Mouse (Mus musculus) heart, postnatal 10 days (tissue): Measurements from ENCODE around the gene Lrp4. TPM values are rescaled to one million over a fixed set of nuclear protein-coding genes. Genes with fewer than 3 reads are reported as not detected.
A peak's percentile ranks its signal among the peaks of the same experiment; 100 is the strongest.

Experiments used
- DNase-seq, 2 experiments: peaks; one replicate each; pipeline ENCODE4 v3.0.0; 2021
- intact Hi-C: fragments of 180-260 bp; cut with DNase I; formaldehyde crosslinking; loops from one replicate; pipeline ENCODE4 v1.15.1; 2025
- total RNA-seq, 2 experiments: library from RNA; stranded (reverse); gene quantifications; 2 replicates each; pipeline ENCODE4 v1.2.3; 2021

Gene Lrp4
- total RNA-seq, 2 experiments from 2014 or later: 11.4 to 13.3 TPM

DNA sequence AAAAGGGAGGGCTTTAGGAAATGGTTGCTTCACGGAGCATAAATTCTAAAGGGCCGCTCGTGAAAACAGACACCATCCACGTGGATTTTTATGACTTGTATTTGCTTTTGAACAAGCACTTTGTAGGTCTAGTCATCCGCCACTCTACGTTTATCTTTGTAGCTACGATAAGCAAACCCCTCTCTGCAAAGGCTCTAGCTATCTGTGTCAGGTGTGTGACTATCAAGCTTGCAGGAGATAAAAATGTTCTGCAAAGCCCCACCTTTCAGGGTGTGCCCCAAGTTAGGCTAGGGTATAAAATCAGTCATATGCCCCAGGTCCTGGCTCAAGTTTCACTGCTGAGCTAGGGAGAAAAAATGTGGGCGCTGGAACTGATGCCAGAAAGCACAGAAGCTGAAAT is 4.7 kb upstream of the Lrp4 start:
- intact Hi-C loops: no loop called here
- DNase-seq: no peak

DNA sequence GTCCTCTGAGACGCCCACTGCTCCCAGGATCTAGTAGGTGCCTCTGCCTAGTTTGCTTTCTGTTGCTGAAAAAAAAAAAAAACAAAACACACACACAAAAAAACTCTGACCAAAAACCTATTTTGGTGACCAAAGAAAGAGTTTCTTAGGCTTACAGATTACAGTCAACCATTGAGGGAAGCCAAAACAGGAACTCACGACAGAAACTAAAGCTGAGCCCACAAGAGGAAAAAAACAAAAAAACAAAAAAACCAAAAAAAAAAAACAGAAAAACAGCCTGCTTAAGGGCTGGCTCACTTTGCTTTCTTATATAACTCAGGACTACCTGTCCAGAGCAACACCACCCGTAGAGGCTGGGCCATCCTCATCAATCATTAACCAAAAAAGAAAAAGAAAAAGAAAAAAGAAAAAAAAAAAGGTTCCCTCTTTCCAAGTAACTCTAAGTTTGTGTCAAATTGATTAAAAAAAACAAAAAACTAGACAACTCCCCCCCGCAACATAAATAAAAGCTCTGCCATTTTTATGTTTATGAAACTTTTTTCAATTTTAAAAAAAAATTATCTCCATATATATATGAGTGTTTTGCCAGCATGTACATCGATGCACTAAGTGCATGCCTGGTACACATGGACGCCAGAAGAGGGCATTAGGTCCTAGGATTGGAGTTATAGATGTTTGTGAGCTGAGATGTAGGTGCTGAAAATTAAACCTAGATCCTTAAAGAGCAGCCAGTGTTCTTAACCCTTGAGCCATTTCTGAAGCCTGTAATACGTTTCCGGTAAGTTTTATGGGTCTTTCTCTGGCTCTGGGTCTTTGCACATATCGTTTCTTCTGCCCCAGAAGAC is 3.9 kb upstream of the Lrp4 start:
- DNase-seq: no peak

DNA sequence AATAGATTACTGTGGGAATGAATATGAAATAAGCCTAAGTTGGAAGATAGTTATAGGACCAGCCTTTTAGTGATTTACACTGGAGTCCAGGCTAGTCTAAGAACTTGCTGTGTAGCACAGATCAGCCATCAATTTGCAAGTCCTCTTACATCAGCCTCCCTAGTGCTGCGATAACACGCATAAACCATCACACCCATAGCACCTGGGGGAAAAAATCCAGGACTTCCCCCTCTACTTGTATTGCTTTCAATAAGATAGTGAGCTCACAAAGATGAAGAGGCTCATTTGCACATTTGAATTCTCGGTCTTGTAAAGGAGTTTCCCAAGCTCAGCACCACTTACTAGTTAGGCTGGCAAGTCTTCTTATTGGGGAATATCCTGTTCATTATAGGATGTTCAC is 2.9 kb upstream of the Lrp4 start:
- no peak for DNase-seq
- intact Hi-C loops: no loop called here

More for the DNA sequence above, 3.9 kb upstream of the Lrp4 start:
- intact Hi-C loops: no loop called here

DNA sequence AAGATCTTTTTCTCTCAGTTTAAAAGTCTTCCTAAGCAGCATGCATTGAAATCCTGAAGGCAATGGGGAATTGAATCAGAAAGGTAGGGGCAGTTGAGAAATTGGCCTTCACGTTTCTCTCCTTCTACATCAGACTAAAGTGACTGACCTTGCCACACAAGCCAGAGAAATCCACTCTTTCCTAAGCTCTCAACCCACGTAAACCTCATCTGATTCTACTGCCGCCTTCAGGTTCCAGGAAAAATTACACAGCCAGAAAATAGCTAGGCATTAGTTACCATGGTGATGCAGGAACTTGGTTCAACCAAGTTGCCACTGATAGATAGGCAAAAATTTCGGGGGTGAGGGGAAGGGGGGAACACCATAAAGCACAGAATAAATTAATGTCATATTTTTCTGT is 1.5 kb upstream of the Lrp4 start:
- intact Hi-C loops: loop anchor here (5.0 kb wide), 1 partner anchor 169 kb away; no protein-coding TSS in a partner anchor
- DNase-seq: peak; percentile 46 to 66

DNA sequence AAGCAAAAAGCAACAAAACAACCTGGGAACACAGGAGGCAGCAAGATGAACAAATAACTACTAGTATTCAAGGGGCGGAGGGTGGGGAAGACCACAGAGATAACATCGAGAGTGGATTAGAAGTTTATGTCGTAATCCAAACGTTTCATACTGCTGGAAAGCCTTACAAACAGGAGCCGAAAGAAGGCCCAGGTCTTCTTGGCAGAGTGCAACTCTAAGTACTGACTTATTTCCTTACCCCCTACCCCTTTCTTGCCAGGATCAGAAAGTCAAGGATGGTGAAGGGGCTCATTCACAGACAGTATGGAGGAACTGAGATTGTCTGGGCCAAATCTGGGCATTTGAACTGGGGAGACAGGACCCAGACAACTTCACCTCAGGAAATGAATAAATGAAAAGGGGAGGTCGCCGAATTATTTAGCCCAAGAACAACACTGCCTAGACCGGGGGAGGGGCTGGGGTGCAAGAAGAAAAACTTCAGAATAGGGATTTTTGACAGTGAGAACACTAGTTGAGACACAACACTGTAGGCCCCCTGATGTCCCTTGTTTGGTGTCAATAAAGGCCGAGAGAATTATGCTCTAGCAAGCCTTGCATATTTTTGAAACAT is 715 bp upstream of the Lrp4 start:
- intact Hi-C loops: loop anchor here (5.0 kb wide), 1 partner anchor 169 kb away; no protein-coding TSS in a partner anchor
- no peak for DNase-seq

DNA sequence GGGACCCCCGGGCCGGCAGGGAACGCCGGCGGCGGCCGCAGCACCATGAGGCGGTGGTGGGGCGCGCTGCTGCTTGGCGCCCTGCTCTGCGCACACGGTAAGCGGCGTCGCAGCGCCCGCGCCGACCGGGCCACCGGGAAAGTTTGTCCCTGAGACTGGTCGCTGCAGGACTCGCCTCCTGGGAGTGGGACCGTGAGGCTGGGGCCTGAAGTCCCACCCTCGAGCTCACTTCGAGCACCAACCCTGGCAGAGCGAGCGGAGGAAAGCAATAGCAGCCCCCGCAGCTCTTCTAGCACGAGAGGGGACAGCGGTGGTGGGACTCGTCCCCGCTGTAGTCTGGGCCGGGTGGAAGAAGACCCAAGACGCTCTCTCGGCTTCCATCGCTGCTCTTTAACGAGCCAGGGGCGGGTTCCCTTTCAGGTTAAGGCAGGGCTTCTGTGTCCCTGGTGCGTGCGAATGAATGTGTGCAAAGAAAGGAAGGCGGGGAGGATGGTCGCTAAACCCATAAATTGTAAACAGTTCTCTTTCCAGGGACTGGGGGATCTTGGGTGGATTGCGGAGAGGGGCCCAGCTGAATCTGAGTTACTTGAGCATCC is 443 bp downstream of the Lrp4 start:
- DNase-seq: peak; percentile 44 to 70
- intact Hi-C loops: loop anchor here (2.0 to 5.0 kb wide), 2 partner anchors 23 to 170 kb away; no protein-coding TSS in a partner anchor

DNA sequence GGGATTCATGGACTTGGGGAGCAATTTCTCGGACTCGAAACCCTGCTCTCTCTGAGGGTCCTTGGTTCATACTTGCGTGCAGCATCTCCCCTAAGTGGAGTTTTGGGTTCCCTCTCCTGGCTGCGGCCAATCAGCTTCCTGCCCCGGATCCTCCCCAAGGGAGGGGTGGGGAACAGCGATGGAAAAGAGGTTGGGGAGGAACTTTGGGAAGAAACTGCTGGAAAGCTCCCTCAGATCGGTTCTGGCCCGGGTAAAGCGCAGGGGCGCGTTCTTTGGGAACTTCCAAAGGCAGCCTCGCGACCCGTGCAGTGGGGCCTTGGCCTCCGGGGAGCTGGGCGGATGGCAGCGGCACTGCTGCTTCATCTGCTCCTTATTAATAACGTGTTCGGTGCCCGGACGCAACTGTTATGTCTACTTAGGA is 951 bp downstream of the Lrp4 start:
- intact Hi-C loops: loop anchor here (2.0 to 5.0 kb wide), 2 partner anchors 23 to 171 kb away; no protein-coding TSS in a partner anchor
- DNase-seq: peak in 1 of 2 experiments; percentile 58

DNA sequence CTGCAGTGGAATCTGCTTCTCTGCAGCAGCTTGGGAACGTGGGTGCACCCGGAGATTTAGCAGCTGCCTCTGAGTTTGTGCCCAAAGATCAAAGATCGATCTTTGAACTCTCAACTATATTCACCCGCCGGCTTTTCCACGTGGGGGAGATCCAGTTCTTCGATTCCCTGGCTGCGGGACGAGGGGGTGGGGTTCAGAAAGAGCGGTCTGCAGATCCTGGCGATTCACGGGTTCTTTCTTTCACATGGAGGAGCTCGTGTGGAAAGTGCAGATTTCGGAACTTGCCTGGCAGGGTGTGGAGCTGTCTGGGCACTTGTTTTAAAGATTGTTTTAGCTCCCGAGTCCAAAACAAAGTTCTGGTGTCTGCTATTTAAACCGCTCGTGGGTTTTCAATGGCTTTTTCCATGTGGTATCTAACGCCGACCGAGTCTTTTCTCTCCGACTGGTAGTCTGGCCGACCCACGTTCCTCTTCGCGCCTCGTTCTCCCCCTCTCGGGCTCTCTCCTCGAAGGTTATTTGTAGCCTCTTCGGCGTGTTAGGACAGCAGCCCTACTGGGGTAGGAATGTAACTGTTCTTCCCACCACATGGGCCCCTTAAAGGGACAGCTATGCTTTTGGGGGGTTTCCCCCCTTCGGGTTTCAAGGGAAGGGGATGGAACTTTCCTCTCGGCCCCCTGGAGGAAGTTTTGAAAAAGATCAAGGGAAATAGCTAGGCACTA is 1.5 kb downstream of the Lrp4 start:
- peak; percentile 55 to 66 for DNase-seq
- intact Hi-C loops: loop anchor here (2.0 to 5.0 kb wide), 2 partner anchors 22 to 172 kb away; no protein-coding TSS in a partner anchor

DNA sequence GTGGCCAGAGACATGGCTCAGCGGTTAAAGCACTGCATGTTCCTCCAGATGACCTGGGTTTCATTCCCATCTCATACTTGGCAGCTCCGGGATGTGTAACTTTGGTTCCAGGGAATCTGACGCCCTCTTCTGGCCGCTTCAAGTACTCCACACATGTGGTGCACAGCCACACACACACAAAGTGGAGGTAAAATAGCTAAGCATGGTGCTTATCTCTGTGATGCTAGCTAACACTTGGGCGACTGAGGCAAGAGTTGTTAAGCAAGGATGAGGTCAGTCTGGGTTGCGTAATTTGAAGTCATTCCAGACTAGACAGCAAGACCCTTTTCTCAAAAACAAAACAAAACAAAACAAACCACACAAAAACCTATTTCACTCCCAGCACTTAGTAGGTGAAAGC is 2.8 kb downstream of the Lrp4 start:
- intact Hi-C loops: no loop called here

DNA sequence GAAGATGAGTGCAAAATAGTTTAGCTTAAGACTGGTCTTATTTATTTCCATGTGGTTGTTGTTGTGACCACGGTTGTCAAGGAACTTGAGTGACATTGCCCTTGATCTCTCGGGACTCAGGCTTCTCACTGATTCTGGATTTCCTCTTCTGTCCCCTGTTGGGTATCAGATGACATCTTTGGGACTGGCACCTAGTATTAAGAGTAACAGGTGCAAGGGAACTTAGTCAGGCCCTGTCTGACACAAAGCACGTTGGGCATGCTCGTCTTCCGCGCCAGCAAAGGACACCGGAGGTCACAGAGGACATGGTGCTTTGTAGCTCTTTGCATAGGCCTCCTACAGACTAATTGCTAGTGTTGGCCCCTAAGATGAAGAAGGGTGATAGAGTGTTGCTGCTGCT is 3.5 kb downstream of the Lrp4 start:
- intact Hi-C loops: no loop called here
- DNase-seq: peak in 1 of 2 experiments; percentile 39

More for the DNA sequence above, 2.8 kb downstream of the Lrp4 start:
- DNase-seq: no peak

DNA sequence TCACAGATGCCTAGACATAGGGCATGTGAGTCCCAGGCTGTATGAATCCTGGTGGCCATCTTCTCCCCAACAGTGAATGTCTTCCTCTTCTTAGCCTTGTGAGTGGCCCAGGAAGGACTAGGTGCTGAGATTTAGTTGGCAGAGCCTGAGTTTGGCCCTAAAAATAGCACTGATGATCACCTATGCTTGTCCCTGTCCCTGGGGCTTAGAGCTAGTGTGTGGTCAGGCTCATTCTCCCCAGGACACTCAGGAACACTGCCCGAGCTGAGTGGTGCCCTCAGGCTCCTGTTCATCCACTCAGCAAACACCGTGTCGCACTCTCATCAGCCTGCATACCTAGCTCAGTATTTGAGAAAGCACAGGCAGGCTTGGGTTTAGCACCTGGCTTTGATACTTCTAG is 4.0 kb downstream of the Lrp4 start:
- intact Hi-C loops: no loop called here
- DNase-seq: peak; percentile 48 to 62

DNA sequence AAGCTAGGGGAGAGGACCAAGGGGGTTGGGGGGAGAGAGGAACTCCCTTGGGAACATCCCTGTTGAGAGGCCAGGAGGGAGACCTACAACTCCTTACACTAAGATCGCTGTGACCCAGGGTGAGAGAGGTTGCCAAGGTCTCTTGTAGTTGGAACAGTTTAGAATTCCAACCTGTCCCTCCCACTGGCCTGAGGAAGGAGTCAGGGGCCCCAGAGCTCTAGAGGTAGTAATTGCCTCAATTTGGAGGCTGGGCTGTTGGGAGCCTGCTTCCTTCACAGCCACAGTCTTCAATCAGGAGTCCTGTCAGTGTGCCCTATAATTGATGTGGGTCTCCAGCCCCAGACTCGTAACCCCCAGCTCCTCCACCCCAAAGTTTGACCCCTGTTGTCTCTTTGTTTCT is 4.9 kb downstream of the Lrp4 start:
- no peak for DNase-seq
- intact Hi-C loops: no loop called here

DNA sequence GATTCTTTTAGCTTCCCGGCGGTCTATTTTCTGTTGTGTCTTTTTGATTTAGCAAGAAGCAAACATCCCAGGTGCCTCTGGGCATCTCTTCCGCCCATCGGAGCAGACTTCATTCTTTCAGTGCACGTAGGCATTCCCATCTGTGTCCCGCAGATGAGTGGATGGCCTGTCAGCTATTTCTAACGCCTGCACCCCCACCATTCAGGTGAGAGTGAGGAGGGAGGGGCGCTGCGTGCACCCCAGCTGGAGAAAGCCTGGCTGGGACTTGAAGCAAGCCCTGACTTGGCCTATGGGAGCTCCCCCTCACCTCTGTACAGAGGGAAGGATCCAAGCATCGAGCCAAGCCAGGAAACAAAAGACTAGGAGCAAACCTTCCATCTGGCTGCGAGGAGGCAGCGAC is 5.4 kb downstream of the Lrp4 start:
- intact Hi-C loops: no loop called here
- no peak for DNase-seq

DNA sequence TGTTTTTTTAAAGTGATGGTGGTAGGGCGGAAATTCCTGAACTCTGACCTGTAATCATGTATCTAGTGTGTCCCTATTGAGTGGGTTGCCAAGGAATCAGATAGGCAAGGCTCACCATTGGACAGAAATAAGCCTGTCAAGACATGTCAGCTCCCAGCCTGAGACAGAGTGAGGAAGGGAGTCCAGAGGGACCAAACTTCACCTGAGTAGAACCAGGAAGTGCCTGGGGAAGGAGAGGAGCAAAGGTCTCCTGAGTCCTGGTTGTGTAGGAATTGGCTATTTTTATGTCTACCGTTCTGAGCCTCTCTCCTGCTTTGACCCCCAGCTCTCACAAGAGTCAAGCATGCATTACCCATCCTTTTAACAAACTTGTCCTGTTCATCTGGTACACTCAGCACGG is 8.6 kb downstream of the Lrp4 start:
- no peak for DNase-seq
- intact Hi-C loops: no loop called here

DNA sequence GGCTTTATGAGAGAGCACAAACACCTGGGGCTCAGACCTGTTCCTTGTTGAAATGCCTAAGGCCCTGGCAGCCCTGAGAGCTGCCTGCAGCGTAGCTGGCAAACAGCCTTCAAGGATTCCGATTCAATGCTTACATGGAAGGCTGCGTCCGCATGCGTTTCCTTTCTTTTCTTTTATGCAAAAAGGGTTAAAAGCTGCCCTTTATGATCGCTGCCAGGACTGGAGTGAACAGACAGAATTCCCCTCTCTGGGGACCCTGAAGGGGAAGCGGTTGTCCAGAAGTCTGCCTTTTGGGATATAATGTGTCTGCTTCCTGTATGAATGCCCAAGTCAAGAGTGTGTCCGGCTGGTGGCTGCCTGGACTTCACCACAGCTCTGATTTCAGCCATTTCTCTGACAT is 10.3 kb downstream of the Lrp4 start:
- peak in 1 of 2 experiments; percentile 39 for DNase-seq
- intact Hi-C loops: no loop called here

DNA sequence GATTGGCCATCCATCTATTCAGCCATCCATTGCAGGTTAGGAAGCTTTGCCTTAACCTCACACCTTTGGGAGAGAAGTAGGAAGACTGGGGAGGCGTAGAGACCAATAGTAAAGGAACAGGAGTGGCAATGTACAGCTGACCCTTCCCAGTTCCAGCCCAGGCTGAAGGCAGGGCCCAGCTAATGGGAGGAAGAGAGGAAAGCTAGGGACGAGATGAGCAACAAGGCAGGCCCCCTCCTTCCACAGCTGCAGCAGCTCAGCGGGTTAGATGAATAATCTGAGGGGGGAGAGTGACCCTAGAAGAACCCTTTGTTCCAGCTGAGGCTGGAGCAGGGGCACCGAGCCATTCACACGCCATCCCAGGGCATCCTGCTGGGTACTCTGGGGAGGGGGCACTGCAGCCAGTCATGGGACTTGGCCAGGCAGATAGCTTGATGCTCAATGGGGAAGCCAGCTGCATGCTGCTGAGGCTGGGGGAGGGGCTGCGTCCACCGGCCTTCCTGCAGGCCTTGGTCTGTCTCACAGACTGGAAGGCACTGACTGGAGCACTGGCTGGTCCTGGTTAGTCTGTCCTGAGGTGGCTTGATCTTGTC is 12.8 kb downstream of the Lrp4 start:
- DNase-seq: no peak

DNA sequence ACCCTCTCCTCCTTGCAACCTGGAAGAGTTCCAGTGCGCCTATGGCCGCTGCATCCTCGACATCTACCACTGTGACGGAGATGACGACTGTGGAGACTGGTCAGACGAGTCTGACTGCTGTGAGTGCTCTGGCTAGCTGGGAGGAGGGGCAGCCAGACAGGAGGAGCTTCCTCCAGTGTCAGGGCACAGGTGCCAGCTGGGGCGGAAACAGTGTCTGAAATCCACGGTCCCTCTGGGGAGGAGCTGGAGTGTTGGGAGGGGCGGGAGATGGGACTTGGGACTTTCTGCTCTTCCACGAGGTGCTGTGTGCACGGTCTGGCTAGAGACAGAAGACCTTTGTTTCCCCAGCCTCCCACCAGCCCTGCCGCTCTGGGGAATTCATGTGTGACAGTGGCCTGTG is 17.0 kb downstream of the Lrp4 start:
- DNase-seq: no peak
- intact Hi-C loops: no loop called here

More for the DNA sequence above, 12.8 kb downstream of the Lrp4 start:
- intact Hi-C loops: no loop called here

DNA sequence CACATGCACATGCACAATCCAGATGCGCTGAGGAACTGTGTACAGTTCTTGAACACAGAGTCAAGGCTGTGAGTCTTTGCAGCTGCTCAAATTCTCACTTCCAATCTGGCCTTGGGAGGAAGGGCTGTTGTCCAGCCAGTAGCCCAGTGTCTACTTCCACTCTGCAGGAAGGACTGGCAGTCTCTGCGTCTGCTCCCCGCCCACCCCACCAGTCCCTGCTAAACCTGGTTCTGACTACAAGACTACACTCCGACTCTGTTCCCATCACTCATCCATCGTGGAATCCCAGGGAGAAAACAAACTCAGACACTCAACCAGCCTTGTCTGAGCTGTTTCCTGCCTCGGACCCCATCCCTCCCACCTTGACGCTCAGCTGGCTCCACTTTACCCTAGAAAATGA is 18.5 kb downstream of the Lrp4 start:
- intact Hi-C loops: loop anchor here (5.0 kb wide), 1 partner anchor 363 kb away; no protein-coding TSS in a partner anchor
- DNase-seq: peak in 1 of 2 experiments; percentile 35

DNA sequence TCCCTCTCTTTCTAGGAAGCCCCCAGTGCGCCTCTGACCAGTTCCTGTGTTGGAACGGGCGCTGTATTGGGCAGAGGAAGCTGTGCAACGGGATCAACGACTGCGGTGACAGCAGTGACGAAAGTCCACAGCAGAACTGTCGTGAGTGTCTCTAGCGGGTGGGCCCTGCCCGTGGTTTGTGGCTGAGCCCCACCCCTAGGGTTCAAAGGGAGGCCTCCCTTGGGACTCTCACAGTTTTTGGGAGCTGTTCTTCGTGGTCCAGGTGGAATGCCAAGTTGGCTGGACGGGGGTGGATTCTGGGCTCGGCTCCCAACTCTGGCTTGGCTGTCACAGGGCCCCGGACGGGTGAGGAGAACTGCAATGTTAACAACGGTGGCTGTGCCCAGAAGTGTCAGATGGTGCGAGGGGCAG is 18.9 kb downstream of the Lrp4 start:
- DNase-seq: peak; percentile 85 to 87
- intact Hi-C loops: loop anchor here (5.0 kb wide), 1 partner anchor 364 kb away; no protein-coding TSS in a partner anchor

DNA sequence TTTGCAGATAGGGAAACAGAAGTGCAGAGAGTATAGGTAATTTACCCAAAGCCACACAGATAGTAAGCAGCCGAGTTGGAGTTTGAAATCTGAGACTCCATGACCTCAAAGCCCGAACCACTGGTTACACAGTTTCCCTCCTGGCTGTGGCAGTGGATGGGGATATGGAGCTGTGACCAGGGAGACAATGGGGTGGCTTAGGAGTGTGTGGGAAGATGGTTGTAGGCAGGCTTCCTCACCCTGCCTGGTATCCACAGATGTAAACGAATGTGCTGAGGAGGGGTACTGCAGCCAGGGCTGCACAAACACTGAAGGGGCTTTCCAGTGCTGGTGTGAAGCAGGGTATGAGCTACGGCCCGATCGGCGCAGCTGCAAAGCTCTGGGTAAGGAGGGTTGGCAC is 19.5 kb downstream of the Lrp4 start:
- intact Hi-C loops: loop anchor here (5.0 kb wide), 1 partner anchor 365 kb away; no protein-coding TSS in a partner anchor
- DNase-seq: no peak
